In genomic region chr1:163618132-163618531, GRCm38 (mm10) we compare ENCODE assay signal across 13 mouse cellular contexts.
DNase-seq lines count a peak whose midpoint lies in the region; ATAC-seq lines count a peak whose summit lies in the region.
"Had no signal": no experiment of that assay in that cellular context is flagged by ENCODE, and none has a peak within 500 bp of the region (broad histone marks: within the 10 kb centered on the region; RNA-seq: fewer than 3 reads in every experiment).

No protein-coding gene starts in this region.

- no peaks in the 10 kb centered on the region for H3K36me3 ChIP-seq in midbrain, embryonic 10.5 days
- H3K36me3 ChIP-seq in midbrain, embryonic 16.5 days (ENCODE audit: control insufficient read depth, insufficient read depth, low read length) = no peaks in the 10 kb centered on the region
- no peaks in the 10 kb centered on the region for H3K36me3 ChIP-seq in embryonic facial prominence, embryonic 10.5 days (replicated peaks)
- no peaks in the 10 kb centered on the region for H3K36me3 ChIP-seq in limb, embryonic 10.5 days

- no peaks in the 10 kb centered on the region for H3K9me3 ChIP-seq in midbrain, embryonic 10.5 days (replicated peaks)
- H3K9me3 ChIP-seq in midbrain, embryonic 16.5 days (replicated peaks; ENCODE audit: control insufficient read depth, low read length, poor library complexity, severe bottlenecking) = no peaks in the 10 kb centered on the region
- no peaks in the 10 kb centered on the region for H3K9me3 ChIP-seq in embryonic facial prominence, embryonic 10.5 days
- H3K9me3 ChIP-seq in limb, embryonic 10.5 days (replicated peaks) = no peaks in the 10 kb centered on the region

- 36% methylated on average over 3 of the region's 3 CpGs for WGBS in midbrain, embryonic 10.5 days
- 26% methylated on average over 3 of the region's 3 CpGs for WGBS in midbrain, embryonic 16.5 days
- WGBS in embryonic facial prominence, embryonic 10.5 days = 26% methylated on average over 3 of the region's 3 CpGs
- WGBS in limb, embryonic 10.5 days = 31% methylated on average over 3 of the region's 3 CpGs

- no peak overlapping the region for H3K9ac ChIP-seq in midbrain, embryonic 16.5 days (ENCODE audit: low read depth, low read length)
- H3K9ac ChIP-seq: liver, postnatal 0 days had no signal

- no peak for ATAC-seq in midbrain, embryonic 16.5 days
- ATAC-seq: liver, postnatal 0 days had no signal

- H3K4me1 ChIP-seq in midbrain, embryonic 10.5 days = 0 out of 2 replicates have a peak, but pooled peaks cover 2% of the 10 kb centered on the region
- no peaks in the 10 kb centered on the region for H3K4me1 ChIP-seq in midbrain, embryonic 16.5 days (ENCODE audit: control insufficient read depth, insufficient read depth, low read length)
- H3K4me1 ChIP-seq in embryonic facial prominence, embryonic 10.5 days = peaks cover 19% of the 10 kb centered on the region
- peaks cover 21% of the 10 kb centered on the region for H3K4me1 ChIP-seq in limb, embryonic 10.5 days

- H3K4me3 ChIP-seq in midbrain, embryonic 10.5 days = no peak overlapping the region
- no peak overlapping the region for H3K4me3 ChIP-seq in midbrain, embryonic 16.5 days (ENCODE audit: low read depth, low read length)
- H3K4me3 ChIP-seq in embryonic facial prominence, embryonic 10.5 days = no peak overlapping the region
- no peak overlapping the region for H3K4me3 ChIP-seq in limb, embryonic 10.5 days
- H3K4me3 ChIP-seq: layer of hippocampus, adult 2 months; myocyte had no signal

- H3K27ac ChIP-seq in midbrain, embryonic 10.5 days (replicated peaks) = no peak overlapping the region
- H3K27ac ChIP-seq in midbrain, embryonic 16.5 days (ENCODE audit: low read length) = no peak overlapping the region
- no peak overlapping the region; the same call in 1 of the 2 replicates for H3K27ac ChIP-seq in embryonic facial prominence, embryonic 10.5 days (replicated peaks)
- H3K27ac ChIP-seq in limb, embryonic 10.5 days = 0 out of 2 replicates have a peak overlapping the region, but pooled peaks have one; percentile 42
- H3K27ac ChIP-seq: layer of hippocampus, adult 2 months had no signal

- H3K4me2 ChIP-seq in midbrain, embryonic 16.5 days (ENCODE audit: low read length) = no peak overlapping the region

- no peaks in the 10 kb centered on the region for H3K27me3 ChIP-seq in midbrain, embryonic 10.5 days (ENCODE audit: low read depth, poor library complexity, severe bottlenecking)
- H3K27me3 ChIP-seq in midbrain, embryonic 16.5 days (ENCODE audit: control insufficient read depth, insufficient read depth, low read depth, low read length) = no peaks in the 10 kb centered on the region
- no peaks in the 10 kb centered on the region for H3K27me3 ChIP-seq in embryonic facial prominence, embryonic 10.5 days (replicated peaks; ENCODE audit: low read depth, poor library complexity, severe bottlenecking)
- no peaks in the 10 kb centered on the region for H3K27me3 ChIP-seq in limb, embryonic 10.5 days (ENCODE audit: low read depth, poor library complexity, severe bottlenecking)

- peak; percentile 15 for DNase-seq in midbrain, embryonic 10.5 days (ENCODE audit: low spot score)
- peak; percentile 31 for DNase-seq in embryonic facial prominence, embryonic 10.5 days (ENCODE audit: low spot score)
- peak; percentile 43 for DNase-seq in limb, embryonic 10.5 days (ENCODE audit: low spot score)
- DNase-seq in yolk sac, embryonic 10.5 days (ENCODE audit: low spot score) = no peak
- no peak for DNase-seq in adrenal gland, adult 18-20 months (ENCODE audit: low spot score in 2 of 2)
- DNase-seq in right cerebral cortex, postnatal 14 days = no peak
- DNase-seq: cerebellum, postnatal 10 days; heart, adult 11 months; kidney, adult 11 months; liver, postnatal 0 days had no signal

Comparison
In these comparisons a context has a peak if more than half of its experiments do, and no peak if none do; other contexts are left out.
1. DNase-seq: peak in midbrain, embryonic 10.5 days (single experiment), embryonic facial prominence, embryonic 10.5 days (single experiment) and limb, embryonic 10.5 days (single experiment); none in yolk sac, embryonic 10.5 days (single experiment), adrenal gland, adult 18-20 months (0 of 2) and right cerebral cortex, postnatal 14 days (single experiment).